Mouse (Mus musculus) cerebellum, adult 9-10 months (tissue): Measurements from ENCODE around the gene Tigar.
A peak's percentile ranks its signal among the peaks of the same experiment; 100 is the strongest.

Experiments
- DNase-seq: peaks from one replicate; pipeline ENCODE4 v3.0.0; 2022

Tigar gene

GRCm38 (mm10) chr6:127142154-127143123 lies 33.1 kb upstream of the Tigar start:
- peak; percentile 54 for DNase-seq

- DNase-seq = no peak
These were observed 29.6 kb upstream of the Tigar start for GRCm38 (mm10) chr6:127138962-127139361.

- no peak for DNase-seq
These were observed 24.3 kb upstream of the Tigar start for GRCm38 (mm10) chr6:127133433-127134245.

- no peak for DNase-seq
These were observed 23.4 kb upstream of the Tigar start for GRCm38 (mm10) chr6:127132719-127133118.

GRCm38 (mm10) chr6:127131946-127132345 lies 22.6 kb upstream of the Tigar start:
- DNase-seq = no peak

- no peak for DNase-seq
These were observed 21.0 kb upstream of the Tigar start for GRCm38 (mm10) chr6:127130377-127130776.

GRCm38 (mm10) chr6:127129659-127130058 lies 20.3 kb upstream of the Tigar start:
- DNase-seq = no peak

- DNase-seq = no peak
These were observed 14.1 kb upstream of the Tigar start for GRCm38 (mm10) chr6:127123506-127123905.

GRCm38 (mm10) chr6:127122996-127123395 lies 13.6 kb upstream of the Tigar start:
- no peak for DNase-seq

- no peak for DNase-seq
These were observed 13.0 kb upstream of the Tigar start for GRCm38 (mm10) chr6:127122221-127122806.

- no peak for DNase-seq
These were observed 5.5 kb upstream of the Tigar start for GRCm38 (mm10) chr6:127114753-127115456.

GRCm38 (mm10) chr6:127108368-127109060 lies 843 bp downstream of the Tigar start:
- no peak for DNase-seq

- DNase-seq = no peak
These were observed 1.9 kb downstream of the Tigar start for GRCm38 (mm10) chr6:127107413-127107812.

- DNase-seq = no peak
These were observed 2.6 kb downstream of the Tigar start for GRCm38 (mm10) chr6:127106726-127107125.

- DNase-seq = no peak
These were observed 3.2 kb downstream of the Tigar start for GRCm38 (mm10) chr6:127106189-127106588.

GRCm38 (mm10) chr6:127105107-127105506 lies 4.2 kb downstream of the Tigar start:
- no peak for DNase-seq

- DNase-seq = no peak
These were observed 4.8 kb downstream of the Tigar start for GRCm38 (mm10) chr6:127104396-127105029.

- DNase-seq = no peak
These were observed 5.7 kb downstream of the Tigar start for GRCm38 (mm10) chr6:127103506-127104275.

- no peak for DNase-seq
These were observed 14.8 kb downstream of the Tigar start for GRCm38 (mm10) chr6:127094565-127094964.

- DNase-seq = peak; percentile 67
These were observed 22.6 kb downstream of the Tigar start for GRCm38 (mm10) chr6:127086739-127087138.

- DNase-seq = no peak
These were observed 27.5 kb downstream of the Tigar start for GRCm38 (mm10) chr6:127081820-127082219.
